Mouse (Mus musculus): ENCODE data around the gene Ccndbp1.
"Not testable (repeated sequence)": the region's sequence is repeated elsewhere in the genome, so short reads cannot be mapped to it uniquely, and the experiment has no call there.

Gene Ccndbp1

GRCm38 (mm10) chr2:121007925-121008663 lies at the start of gene Ccndbp1:
TSS of gene Ccndbp1 (plus strand) at chr2:121008403.
- DNase-seq (ENCODE audit: extremely low spot score), result peak; percentile 92

- DNase-seq (ENCODE audit: extremely low spot score), result no peak
These were observed 48.8 kb upstream of the Ccndbp1 start for GRCm38 (mm10) chr2:120959363-120959762.

- DNase-seq (ENCODE audit: extremely low spot score), result no peak
These were observed 48.4 kb upstream of the Ccndbp1 start for GRCm38 (mm10) chr2:120959827-120960226.

- DNase-seq (ENCODE audit: extremely low spot score), result no peak
These were observed 47.9 kb upstream of the Ccndbp1 start for GRCm38 (mm10) chr2:120960261-120960660.

GRCm38 (mm10) chr2:120963110-120963509 lies 45.1 kb upstream of the Ccndbp1 start:
- no peak for DNase-seq (ENCODE audit: extremely low spot score)

GRCm38 (mm10) chr2:120965486-120965885 lies 42.7 kb upstream of the Ccndbp1 start:
- DNase-seq (ENCODE audit: extremely low spot score), result no peak

- no peak for DNase-seq (ENCODE audit: extremely low spot score)
These were observed 38.1 kb upstream of the Ccndbp1 start for GRCm38 (mm10) chr2:120970045-120970539.

- DNase-seq (ENCODE audit: extremely low spot score), result peak; percentile 87
These were observed 37.6 kb upstream of the Ccndbp1 start, which contains the start of gene Ubr1 for GRCm38 (mm10) chr2:120970559-120971080. TSS of gene Ubr1 (minus strand) at chr2:120970715.

- no peak for DNase-seq (ENCODE audit: extremely low spot score)
These were observed 36.4 kb upstream of the Ccndbp1 start for GRCm38 (mm10) chr2:120971766-120972165.

- not testable (repeated sequence) for DNase-seq (ENCODE audit: extremely low spot score)
These were observed 35.9 kb upstream of the Ccndbp1 start for GRCm38 (mm10) chr2:120972257-120972656.

GRCm38 (mm10) chr2:120972964-120973363 lies 35.2 kb upstream of the Ccndbp1 start:
- DNase-seq (ENCODE audit: extremely low spot score), result no peak

GRCm38 (mm10) chr2:120976308-120976707 lies 31.9 kb upstream of the Ccndbp1 start:
- DNase-seq (ENCODE audit: extremely low spot score), result no peak

- peak; percentile 65 for DNase-seq (ENCODE audit: extremely low spot score)
These were observed 30.9 kb upstream of the Ccndbp1 start, which contains the start of gene Tmem62 for GRCm38 (mm10) chr2:120976990-120977925. TSS of gene Tmem62 (plus strand) at chr2:120977017.

- no peak for DNase-seq (ENCODE audit: extremely low spot score)
These were observed 30.1 kb upstream of the Ccndbp1 start for GRCm38 (mm10) chr2:120977926-120978692.

GRCm38 (mm10) chr2:120978693-120979037 lies 29.5 kb upstream of the Ccndbp1 start:
- DNase-seq (ENCODE audit: extremely low spot score), result no peak

- no peak for DNase-seq (ENCODE audit: extremely low spot score)
These were observed 28.4 kb upstream of the Ccndbp1 start for GRCm38 (mm10) chr2:120979819-120980218.

GRCm38 (mm10) chr2:120980861-120981260 lies 27.3 kb upstream of the Ccndbp1 start:
- no peak for DNase-seq (ENCODE audit: extremely low spot score)

GRCm38 (mm10) chr2:120983611-120984010 lies 24.6 kb upstream of the Ccndbp1 start:
- no peak for DNase-seq (ENCODE audit: extremely low spot score)

- DNase-seq (ENCODE audit: extremely low spot score), result no peak
These were observed 23.0 kb upstream of the Ccndbp1 start for GRCm38 (mm10) chr2:120985241-120985640.

- DNase-seq (ENCODE audit: extremely low spot score), result no peak
These were observed 17.0 kb upstream of the Ccndbp1 start for GRCm38 (mm10) chr2:120991196-120991595.

- not testable (repeated sequence) for DNase-seq (ENCODE audit: extremely low spot score)
These were observed 11.6 kb upstream of the Ccndbp1 start for GRCm38 (mm10) chr2:120996607-120997006.
